Mouse (Mus musculus) CH12.LX (cell line): ENCODE measurements around the gene Krtcap3. TPM values are rescaled to one million over a fixed set of nuclear protein-coding genes. Genes with fewer than 3 reads are reported as not detected.

Experiments
- DNase-seq: peaks from one replicate; pipeline ENCODE4 v3.0.0-alpha.2; 2013; ENCODE audit errors: extremely low read depth
- H3K27ac ChIP-seq: 2 replicates; pipeline ENCODE4 v1.5.1; 2012; ENCODE audit warnings: low read depth, mild to moderate bottlenecking, control low read depth, moderate library complexity; ENCODE audit not compliant: insufficient read depth
- H3K27me3 ChIP-seq: replicated peaks from 2 replicates; pipeline ENCODE3; 2012; ENCODE audit warnings: inconsistent platforms
- H3K36me3 ChIP-seq, 2 experiments: replicated peaks in 1 of 2; 2 replicates each; pipeline versions ENCODE3 to v1.6.1; 2012; ENCODE audit warnings: inconsistent platforms in 1 of 2, low read length in 1 of 2, mild to moderate bottlenecking in 1 of 2, mixed read lengths in 1 of 2, moderate library complexity in 1 of 2; ENCODE audit not compliant: control insufficient read depth in 1 of 2, insufficient read depth in 1 of 2
- H3K4me1 ChIP-seq, 2 experiments: 2 replicates each; pipeline ENCODE4 v1.6.1; 2012; ENCODE audit warnings: inconsistent platforms in 1 of 2, moderate library complexity in 1 of 2; ENCODE audit not compliant: insufficient read depth in 2 of 2, control insufficient read depth in 1 of 2
- H3K4me2 ChIP-seq: 2 replicates; pipeline ENCODE4 v1.6.1; 2012; ENCODE audit warnings: low read depth, mild to moderate bottlenecking, control low read depth; ENCODE audit not compliant: poor library complexity, insufficient read depth, severe bottlenecking
- H3K4me3 ChIP-seq, 3 experiments: fragments of 150-350 bp in 1 of 3; sonication (generic) in 1 of 3; replicated peaks in 1 of 3; 2 replicates each; pipeline versions ENCODE3 to v1.5.1; 2011 to 2012; ENCODE audit warnings: low read depth in 2 of 3, low read length in 2 of 3, mild to moderate bottlenecking in 2 of 3, moderate library complexity in 2 of 3, control low read depth in 1 of 3, improper control_type of control experiment in 1 of 3, inconsistent platforms in 1 of 3, mixed read lengths in 1 of 3; ENCODE audit not compliant: poor library complexity in 1 of 3
- H3K79me2 ChIP-seq: replicated peaks from 2 replicates; pipeline ENCODE4 v1.6.1; 2012; ENCODE audit warnings: mild to moderate bottlenecking, moderate library complexity; ENCODE audit not compliant: control insufficient read depth, poor library complexity, insufficient read depth, severe bottlenecking; ENCODE audit errors: extremely low read depth
- H3K9ac ChIP-seq: 2 replicates; pipeline ENCODE4 v1.6.1; 2012; ENCODE audit warnings: low read depth, mild to moderate bottlenecking, control low read depth, moderate library complexity; ENCODE audit not compliant: insufficient read depth
- H3K9me3 ChIP-seq: replicated peaks from 2 replicates; pipeline ENCODE3; 2012; ENCODE audit warnings: low read length, inconsistent platforms, mixed read lengths
- CTCF ChIP-seq, 2 experiments: IDR thresholded peaks in 1 of 2; conservative IDR thresholded peaks in 1 of 2; 2 replicates each; pipeline ENCODE4 v1.5.1; 2011 to 2012; ENCODE audit warnings: low read depth in 2 of 2, low read length in 2 of 2, improper control_type of control experiment in 1 of 2, inconsistent platforms in 1 of 2, mild to moderate bottlenecking in 1 of 2, moderate library complexity in 1 of 2
- JUND ChIP-seq: conservative IDR thresholded peaks from 2 replicates; pipeline ENCODE4 v1.6.1; 2011; ENCODE audit warnings: low read depth, low read length, improper control_type of control experiment
- MEF2A ChIP-seq: IDR thresholded peaks from 2 replicates; pipeline ENCODE4 v1.6.1; 2014; ENCODE audit warnings: low read depth, mild to moderate bottlenecking, inconsistent platforms, low read length, improper control_type of control experiment, borderline replicate concordance
- NELFE ChIP-seq: IDR thresholded peaks from 2 replicates; pipeline ENCODE4 v1.6.1; 2011; ENCODE audit warnings: low read depth, low read length, improper control_type of control experiment
- ZNF384 ChIP-seq: IDR thresholded peaks from 2 replicates; pipeline ENCODE4 v1.6.1; 2012; ENCODE audit warnings: low read depth, low read length, improper control_type of control experiment, inconsistent platforms
- dilution Hi-C: fragments of 300-500 bp; cut with MboI; formaldehyde crosslinking; loops from 2 replicates; pipeline ENCODE4 v1.14.3; 2020; ENCODE audit warnings: low sequenced_read_pairs; ENCODE audit not compliant: extremely low pct_unique_long_range_greater_than_20kb, extremely low pct_ligation_motif_present
- in situ Hi-C: fragments of 300-500 bp; cut with MboI; formaldehyde crosslinking; loops from 3 replicates; pipeline ENCODE4 v1.14.3; 2019; ENCODE audit warnings: low sequenced_read_pairs, low pct_ligation_motif_present, low pct_unique_long_range_greater_than_20kb, mixed read lengths
- polyA plus RNA-seq: library from polyadenylated mRNA; unstranded; fragments of >175 nt; gene quantifications from 2 replicates; pipeline ENCODE4 v1.2.1, GENCODE M21; 2012; ENCODE audit warnings: low read depth; ENCODE audit not compliant: insufficient read length
- total RNA-seq, 2 experiments: library from RNA; depleted of rRNA; stranded (reverse); fragments of 300-350 nt in 1 of 2; fragments of >200 nt in 1 of 2; gene quantifications; 2 replicates each; pipeline ENCODE4 v1.2.3; 2012 to 2014

The Krtcap3 gene
- total and polyA plus RNA-seq, 3 experiments: 8.6 to 14.1 (median 9.8) TPM

DNA sequence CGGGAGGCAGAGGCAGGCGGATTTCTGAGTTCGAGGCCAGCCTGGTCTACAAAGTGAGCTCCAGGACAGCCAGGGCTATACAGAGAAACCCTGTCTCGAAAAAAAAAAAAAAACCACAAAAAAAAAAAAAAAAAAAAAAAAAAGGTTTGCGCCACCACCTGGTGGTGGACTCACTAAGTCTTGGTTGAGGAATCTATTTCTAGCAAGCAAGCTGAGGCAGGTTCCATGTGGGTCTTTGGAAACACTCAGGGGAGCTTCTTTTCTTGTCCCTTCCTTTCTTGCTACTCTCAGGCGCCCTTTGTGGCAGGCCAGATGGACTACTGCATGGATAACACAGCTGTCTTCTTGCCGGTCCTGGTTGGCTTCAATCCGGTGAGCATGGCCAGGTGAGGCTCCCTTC, 50.4 kb downstream of the Krtcap3 start:
- Histone ChIP-seq H3K27me3 (peaks cover 69% of the 10 kb centered on the region), H3K9ac (no peak overlapping the region), H3K36me3 (no peaks in the 10 kb centered on the region), H3K4me1 (peaks cover 2 to 3% of the 10 kb centered on the region in 2 experiments; a peak in 3 of 4 replicates), H3K9me3 (peaks cover 12% of the 10 kb centered on the region), H3K27ac (no peak overlapping the region), H3K79me2 (no peaks in the 10 kb centered on the region), H3K4me2 (no peak overlapping the region), H3K4me3 (no peak overlapping the region)
- dilution Hi-C loops (no loop called here), in situ Hi-C loops (no loop called here)
- peak in 1 of 2 experiments; percentile 42; a peak in 2 of 4 replicates for TF ChIP-seq CTCF (conservative IDR thresholded peaks at IDR 0.05 in 1 of 2, IDR thresholded peaks at IDR 0.05 in 1 of 2; ENCODE audit: low read depth in 2 of 2, low read length in 2 of 2)
- TF ChIP-seq NELFE: no peak
- peak; percentile 51; the same call in 1 of the 2 replicates for TF ChIP-seq MEF2A
- peak; percentile 97 for TF ChIP-seq ZNF384
- no peak for TF ChIP-seq JUND
- DNase-seq: peak; percentile 29

Other genes starting within 250 kb of the Krtcap3 start
Only the 20 nearest of the 22 such genes appear.
- gene Atraid, start 203.4 kb upstream of the Krtcap3 start, total RNA-seq (2012; rRNA removed): 48.8 and 58.0 TPM in 2 replicates
- 88.7 TPM in 2 replicates for gene Atraid, start 203.4 kb upstream of the Krtcap3 start, total RNA-seq (2014; rRNA removed)
- gene Atraid, start 203.4 kb upstream of the Krtcap3 start, polyA plus RNA-seq: 52.7 and 60.1 TPM in 2 replicates
- gene Slc5a6, start 202.8 kb upstream of the Krtcap3 start, total RNA-seq (2012; rRNA removed): 10.9 and 15.4 TPM in 2 replicates
- 8.9 and 9.0 TPM in 2 replicates for gene Slc5a6, start 202.8 kb upstream of the Krtcap3 start, total RNA-seq (2014; rRNA removed)
- 17.1 and 18.6 TPM in 2 replicates for gene Slc5a6, start 202.8 kb upstream of the Krtcap3 start, polyA plus RNA-seq
- 106 and 135 TPM in 2 replicates for gene Cad, start 196.9 kb upstream of the Krtcap3 start, total RNA-seq (2012; rRNA removed)
- gene Cad, start 196.9 kb upstream of the Krtcap3 start, total RNA-seq (2014; rRNA removed): 43.1 and 44.3 TPM in 2 replicates
- gene Cad, start 196.9 kb upstream of the Krtcap3 start, polyA plus RNA-seq: 108 and 123 TPM in 2 replicates
- gene Dnajc5g, start 145.4 kb upstream of the Krtcap3 start, total RNA-seq (2012; rRNA removed): not detected in 2 replicates
- gene Dnajc5g, start 145.4 kb upstream of the Krtcap3 start, total RNA-seq (2014; rRNA removed): not detected in 2 replicates
- gene Dnajc5g, start 145.4 kb upstream of the Krtcap3 start, polyA plus RNA-seq: not detected in 2 replicates
- not detected in 2 replicates for gene Slc30a3, start 143.5 kb upstream of the Krtcap3 start, total RNA-seq (2012; rRNA removed)
- not detected in 2 replicates for gene Slc30a3, start 143.5 kb upstream of the Krtcap3 start, total RNA-seq (2014; rRNA removed)
- gene Slc30a3, start 143.5 kb upstream of the Krtcap3 start, polyA plus RNA-seq: not detected in 2 replicates
- gene Trim54, start 135.0 kb upstream of the Krtcap3 start, total RNA-seq (2012; rRNA removed): not detected in 2 replicates
- not detected in 2 replicates for gene Trim54, start 135.0 kb upstream of the Krtcap3 start, total RNA-seq (2014; rRNA removed)
- gene Trim54, start 135.0 kb upstream of the Krtcap3 start, polyA plus RNA-seq: not detected in 2 replicates
- gene Ucn, start 112.9 kb upstream of the Krtcap3 start, total RNA-seq (2012; rRNA removed): not detected in 2 replicates
- gene Ucn, start 112.9 kb upstream of the Krtcap3 start, total RNA-seq (2014; rRNA removed): not detected in 2 replicates
- gene Ucn, start 112.9 kb upstream of the Krtcap3 start, polyA plus RNA-seq: not detected in 2 replicates
- gene Mpv17, start 97.4 kb upstream of the Krtcap3 start, total RNA-seq (2012; rRNA removed): 24.0 and 30.3 TPM in 2 replicates
- gene Mpv17, start 97.4 kb upstream of the Krtcap3 start, total RNA-seq (2014; rRNA removed): 37.6 and 39.7 TPM in 2 replicates
- 32.8 and 40.4 TPM in 2 replicates for gene Mpv17, start 97.4 kb upstream of the Krtcap3 start, polyA plus RNA-seq
- 1.4 and 2.7 TPM in 2 replicates for gene Gm29609, start 71.8 kb upstream of the Krtcap3 start, total RNA-seq (2012; rRNA removed)
- gene Gm29609, start 71.8 kb upstream of the Krtcap3 start, total RNA-seq (2014; rRNA removed): 1.2 and 2.1 TPM in 2 replicates
- 0.57 and 3.0 TPM in 2 replicates for gene Gm29609, start 71.8 kb upstream of the Krtcap3 start, polyA plus RNA-seq
- gene Gtf3c2, start 71.5 kb upstream of the Krtcap3 start, total RNA-seq (2012; rRNA removed): 49.4 and 51.2 TPM in 2 replicates
- gene Gtf3c2, start 71.5 kb upstream of the Krtcap3 start, total RNA-seq (2014; rRNA removed): 19.4 and 22.8 TPM in 2 replicates
- 96.9 and 99.5 TPM in 2 replicates for gene Gtf3c2, start 71.5 kb upstream of the Krtcap3 start, polyA plus RNA-seq
- 61.5 and 73.9 TPM in 2 replicates for gene Snx17, start 58.5 kb upstream of the Krtcap3 start, total RNA-seq (2012; rRNA removed)
- 52.6 and 56.7 TPM in 2 replicates for gene Snx17, start 58.5 kb upstream of the Krtcap3 start, total RNA-seq (2014; rRNA removed)
- 59.2 and 63.9 TPM in 2 replicates for gene Snx17, start 58.5 kb upstream of the Krtcap3 start, polyA plus RNA-seq
- 56.8 and 75.0 TPM in 2 replicates for gene Eif2b4, start 58.3 kb upstream of the Krtcap3 start, total RNA-seq (2012; rRNA removed)
- 26.8 and 29.0 TPM in 2 replicates for gene Eif2b4, start 58.3 kb upstream of the Krtcap3 start, total RNA-seq (2014; rRNA removed)
- 99.5 and 106 TPM in 2 replicates for gene Eif2b4, start 58.3 kb upstream of the Krtcap3 start, polyA plus RNA-seq
- gene Zfp513, start 49.4 kb upstream of the Krtcap3 start, total RNA-seq (2012; rRNA removed): 6.9 and 7.4 TPM in 2 replicates
- gene Zfp513, start 49.4 kb upstream of the Krtcap3 start, total RNA-seq (2014; rRNA removed): 2.4 and 3.6 TPM in 2 replicates
- 10.2 and 12.8 TPM in 2 replicates for gene Zfp513, start 49.4 kb upstream of the Krtcap3 start, polyA plus RNA-seq
- gene Ppm1g, start 31.0 kb upstream of the Krtcap3 start, total RNA-seq (2012; rRNA removed): 182 and 225 TPM in 2 replicates
- gene Ppm1g, start 31.0 kb upstream of the Krtcap3 start, total RNA-seq (2014; rRNA removed): 96.9 and 97.8 TPM in 2 replicates
- gene Ppm1g, start 31.0 kb upstream of the Krtcap3 start, polyA plus RNA-seq: 366 and 383 TPM in 2 replicates
- 36.6 and 40.4 TPM in 2 replicates for gene Nrbp1, start 10.8 kb upstream of the Krtcap3 start, total RNA-seq (2012; rRNA removed)
- gene Nrbp1, start 10.8 kb upstream of the Krtcap3 start, total RNA-seq (2014; rRNA removed): 40.5 and 41.5 TPM in 2 replicates
- 34.5 and 36.1 TPM in 2 replicates for gene Nrbp1, start 10.8 kb upstream of the Krtcap3 start, polyA plus RNA-seq
- gene Gm9970, start 10.5 kb upstream of the Krtcap3 start, total RNA-seq (2012; rRNA removed): not detected in 2 replicates
- gene Gm9970, start 10.5 kb upstream of the Krtcap3 start, total RNA-seq (2014; rRNA removed): not detected in 2 replicates
- gene Gm9970, start 10.5 kb upstream of the Krtcap3 start, polyA plus RNA-seq: not detected in 2 replicates
- gene Ift172, start 39.4 kb downstream of the Krtcap3 start, total RNA-seq (2012; rRNA removed): 11.1 and 21.5 TPM in 2 replicates
- 4.3 and 6.1 TPM in 2 replicates for gene Ift172, start 39.4 kb downstream of the Krtcap3 start, total RNA-seq (2014; rRNA removed)
- 8.5 and 9.2 TPM in 2 replicates for gene Ift172, start 39.4 kb downstream of the Krtcap3 start, polyA plus RNA-seq
- gene Fndc4, start 44.4 kb downstream of the Krtcap3 start, total RNA-seq (2012; rRNA removed): 0.13 and 0.34 TPM in 2 replicates
- gene Fndc4, start 44.4 kb downstream of the Krtcap3 start, total RNA-seq (2014; rRNA removed): not detected in 2 replicates
- not detected in 2 replicates for gene Fndc4, start 44.4 kb downstream of the Krtcap3 start, polyA plus RNA-seq
- 0.08 TPM in 1 of 2 replicates, not detected in the other for gene Gckr, start 45.8 kb downstream of the Krtcap3 start, total RNA-seq (2012; rRNA removed)
- gene Gckr, start 45.8 kb downstream of the Krtcap3 start, total RNA-seq (2014; rRNA removed): not detected in 2 replicates
- gene Gckr, start 45.8 kb downstream of the Krtcap3 start, polyA plus RNA-seq: not detected in 2 replicates
- 13.6 and 16.5 TPM in 2 replicates for gene Zfp512, start 200.7 kb downstream of the Krtcap3 start, total RNA-seq (2012; rRNA removed)
- gene Zfp512, start 200.7 kb downstream of the Krtcap3 start, total RNA-seq (2014; rRNA removed): 16.0 and 17.2 TPM in 2 replicates
- gene Zfp512, start 200.7 kb downstream of the Krtcap3 start, polyA plus RNA-seq: 15.4 and 16.5 TPM in 2 replicates